Mouse (Mus musculus): ENCODE measurements around the gene Gm42417. TPM values are rescaled to one million over a fixed set of nuclear protein-coding genes. Genes with fewer than 3 reads are reported as not detected.

The Gm42417 gene
- polyA plus RNA-seq (2015; fragmentation: Nextera tagmentation; extraction: Ambion mirVana): 1.9 TPM in 1 of 2 replicates, not detected in the other

GRCm38 (mm10) chr1:36539186-36539585 is at the start of gene Gm42417:
Gene Gm42417, minus strand, starts transcription at chr1:36539429.
- 44% methylated on average over 9 of the region's 9 CpGs for WGBS
- Histone ChIP-seq H3K36me3 (ENCODE audit: control insufficient read depth, insufficient read depth, low read length) (peaks cover 15% of the 10 kb centered on the region), H3K27ac (ENCODE audit: low read length) (no peak within 1 kb of the TSS)

GRCm38 (mm10) chr1:36587860-36588259 is 48.6 kb upstream of the Gm42417 start:
- Histone ChIP-seq H3K27me3 (ENCODE audit: control insufficient read depth, insufficient read depth, low read length) (no peaks in the 10 kb centered on the region), H3K9ac (ENCODE audit: low read length) (no peak overlapping the region), H3K4me3 (replicated peaks; ENCODE audit: low read length) (no peak overlapping the region), H3K4me1 (ENCODE audit: control insufficient read depth, insufficient read depth, low read length) (peaks cover 45% of the 10 kb centered on the region), H3K4me2 (ENCODE audit: low read depth, low read length) (no peak overlapping the region), H3K36me3 (ENCODE audit: control insufficient read depth, insufficient read depth, low read length) (no peaks in the 10 kb centered on the region), H3K9me3 (replicated peaks; ENCODE audit: control insufficient read depth, low read length) (no peaks in the 10 kb centered on the region), H3K27ac (ENCODE audit: low read length) (peak overlapping the region; percentile 70)
- ATAC-seq (ENCODE audit: insufficient read depth, low FRiP score): no peak
- WGBS: 84% methylated on average over 6 of the region's 6 CpGs

More at GRCm38 (mm10) chr1:36539186-36539585, at the start of gene Gm42417:
- Histone ChIP-seq H3K4me3 (replicated peaks; ENCODE audit: low read length) (no peak within 1 kb of the TSS), H3K9ac (ENCODE audit: low read length) (no peak within 1 kb of the TSS), H3K9me3 (replicated peaks; ENCODE audit: control insufficient read depth, low read length) (no peaks in the 10 kb centered on the region), H3K4me2 (ENCODE audit: low read depth, low read length) (no peak within 1 kb of the TSS), H3K27me3 (ENCODE audit: control insufficient read depth, insufficient read depth, low read length) (no peaks in the 10 kb centered on the region), H3K4me1 (ENCODE audit: control insufficient read depth, insufficient read depth, low read length) (no peaks in the 10 kb centered on the region; the same call in 1 of the 2 replicates)
- ATAC-seq (ENCODE audit: insufficient read depth, low FRiP score): peak; percentile 78

GRCm38 (mm10) chr1:36586288-36586687 is 47.1 kb upstream of the Gm42417 start:
- peaks cover 50% of the 10 kb centered on the region for H3K4me1 ChIP-seq (ENCODE audit: control insufficient read depth, insufficient read depth, low read length)
- 41% methylated on average over 4 of the region's 4 CpGs for WGBS

DNA sequence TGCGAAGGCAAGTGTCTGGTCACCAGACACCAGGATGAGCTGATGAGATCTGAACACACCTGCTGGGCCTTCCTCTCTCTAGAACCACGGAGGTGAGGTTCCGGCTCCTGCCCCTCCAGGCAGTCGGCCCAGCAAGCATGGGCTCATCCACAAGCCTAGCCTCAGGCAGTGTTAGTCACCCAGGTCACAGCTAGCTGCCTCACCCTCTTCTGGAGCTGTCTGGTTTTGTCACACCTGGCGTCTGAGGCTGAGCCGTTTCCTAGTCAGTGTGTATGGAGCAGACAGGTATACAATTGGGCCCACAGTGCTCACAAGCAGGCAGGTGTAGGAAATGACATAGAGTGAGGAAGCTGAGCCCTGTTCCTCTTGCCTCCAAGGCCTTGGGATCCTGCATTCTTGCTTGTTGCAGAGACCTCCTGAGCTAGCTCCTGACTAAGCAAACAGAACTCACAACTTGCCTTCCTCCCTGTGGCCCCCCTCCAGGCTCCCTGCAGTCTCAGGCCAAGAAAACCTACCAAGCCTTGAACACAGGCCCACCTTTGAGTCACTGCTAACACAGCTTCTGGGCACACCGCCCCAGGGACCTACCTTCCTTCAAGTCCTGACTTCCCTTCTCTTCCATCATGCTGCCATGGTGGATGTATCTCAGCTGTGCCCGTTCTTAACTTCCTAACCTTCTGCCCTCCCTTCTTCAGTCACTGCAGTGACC is 44.3 kb upstream of the Gm42417 start:
- peak overlapping the region; percentile 9; the same call in 1 of the 2 replicates for H3K27ac ChIP-seq (ENCODE audit: low read length)
- no peak for ATAC-seq (ENCODE audit: insufficient read depth, low FRiP score)
- no peaks in the 10 kb centered on the region for H3K9me3 ChIP-seq (replicated peaks; ENCODE audit: control insufficient read depth, low read length)
- WGBS: 67% methylated on average over 8 of the region's 8 CpGs
- peaks cover 47% of the 10 kb centered on the region for H3K4me1 ChIP-seq (ENCODE audit: control insufficient read depth, insufficient read depth, low read length)
- 0 out of 2 replicates have a peak overlapping the region, but pooled peaks have one; percentile 25 for H3K9ac ChIP-seq (ENCODE audit: low read length)
- no peak overlapping the region for H3K4me3 ChIP-seq (replicated peaks; ENCODE audit: low read length)
- no peaks in the 10 kb centered on the region for H3K36me3 ChIP-seq (ENCODE audit: control insufficient read depth, insufficient read depth, low read length)
- H3K27me3 ChIP-seq (ENCODE audit: control insufficient read depth, insufficient read depth, low read length): no peaks in the 10 kb centered on the region
- no peak overlapping the region for H3K4me2 ChIP-seq (ENCODE audit: low read depth, low read length)

More at GRCm38 (mm10) chr1:36586288-36586687, 47.1 kb upstream of the Gm42417 start:
- H3K4me2 ChIP-seq (ENCODE audit: low read depth, low read length): no peak overlapping the region
- no peaks in the 10 kb centered on the region for H3K9me3 ChIP-seq (replicated peaks; ENCODE audit: control insufficient read depth, low read length)
- no peaks in the 10 kb centered on the region for H3K36me3 ChIP-seq (ENCODE audit: control insufficient read depth, insufficient read depth, low read length)
- no peak overlapping the region for H3K4me3 ChIP-seq (replicated peaks; ENCODE audit: low read length)
- H3K27me3 ChIP-seq (ENCODE audit: control insufficient read depth, insufficient read depth, low read length): no peaks in the 10 kb centered on the region
- no peak overlapping the region for H3K9ac ChIP-seq (ENCODE audit: low read length)
- no peak overlapping the region for H3K27ac ChIP-seq (ENCODE audit: low read length)
- ATAC-seq (ENCODE audit: insufficient read depth, low FRiP score): no peak

- no peak overlapping the region for H3K9ac ChIP-seq (ENCODE audit: low read length)
- H3K9me3 ChIP-seq (replicated peaks; ENCODE audit: control insufficient read depth, low read length): no peaks in the 10 kb centered on the region
- H3K4me1 ChIP-seq (ENCODE audit: control insufficient read depth, insufficient read depth, low read length): peaks cover 37% of the 10 kb centered on the region
- H3K27ac ChIP-seq (ENCODE audit: low read length): 0 out of 2 replicates have a peak overlapping the region, but pooled peaks have one; percentile 98
- no peak overlapping the region for H3K4me2 ChIP-seq (ENCODE audit: low read depth, low read length)
- no peak for ATAC-seq (ENCODE audit: insufficient read depth, low FRiP score)
- no peaks in the 10 kb centered on the region for H3K27me3 ChIP-seq (ENCODE audit: control insufficient read depth, insufficient read depth, low read length)
- H3K36me3 ChIP-seq (ENCODE audit: control insufficient read depth, insufficient read depth, low read length): no peaks in the 10 kb centered on the region
- 75% methylated on average over 8 of the region's 8 CpGs for WGBS
- no peak overlapping the region for H3K4me3 ChIP-seq (replicated peaks; ENCODE audit: low read length)
Measured at GRCm38 (mm10) chr1:36582211-36582610, 43.0 kb upstream of the Gm42417 start.

- peaks cover 42% of the 10 kb centered on the region for H3K4me1 ChIP-seq (ENCODE audit: control insufficient read depth, insufficient read depth, low read length)
- no peak for ATAC-seq (ENCODE audit: insufficient read depth, low FRiP score)
Measured at GRCm38 (mm10) chr1:36581260-36581659, 42.0 kb upstream of the Gm42417 start.

GRCm38 (mm10) chr1:36580384-36581207 is 41.4 kb upstream of the Gm42417 start:
- Histone ChIP-seq H3K4me3 (replicated peaks; ENCODE audit: low read length) (peak overlapping the region; percentile 27), H3K27ac (ENCODE audit: low read length) (peak overlapping the region; percentile 98), H3K9me3 (replicated peaks; ENCODE audit: control insufficient read depth, low read length) (no peaks in the 10 kb centered on the region), H3K4me2 (ENCODE audit: low read depth, low read length) (peak overlapping the region; percentile 39), H3K4me1 (ENCODE audit: control insufficient read depth, insufficient read depth, low read length) (peaks cover 47% of the 10 kb centered on the region), H3K27me3 (ENCODE audit: control insufficient read depth, insufficient read depth, low read length) (no peaks in the 10 kb centered on the region), H3K9ac (ENCODE audit: low read length) (peak overlapping the region; percentile 68), H3K36me3 (ENCODE audit: control insufficient read depth, insufficient read depth, low read length) (no peaks in the 10 kb centered on the region)
- peak; percentile 93 for ATAC-seq (ENCODE audit: insufficient read depth, low FRiP score)
- 3% methylated on average over 17 of the region's 17 CpGs for WGBS

More at GRCm38 (mm10) chr1:36581260-36581659, 42.0 kb upstream of the Gm42417 start:
- H3K27me3 ChIP-seq (ENCODE audit: control insufficient read depth, insufficient read depth, low read length): no peaks in the 10 kb centered on the region
- 72% methylated on average over 5 of the region's 5 CpGs for WGBS
- peak overlapping the region; percentile 98 for H3K27ac ChIP-seq (ENCODE audit: low read length)
- H3K9ac ChIP-seq (ENCODE audit: low read length): peak overlapping the region; percentile 68
- H3K4me3 ChIP-seq (replicated peaks; ENCODE audit: low read length): no peak overlapping the region
- 0 out of 2 replicates have a peak overlapping the region, but pooled peaks have one; percentile 39 for H3K4me2 ChIP-seq (ENCODE audit: low read depth, low read length)
- no peaks in the 10 kb centered on the region for H3K9me3 ChIP-seq (replicated peaks; ENCODE audit: control insufficient read depth, low read length)
- H3K36me3 ChIP-seq (ENCODE audit: control insufficient read depth, insufficient read depth, low read length): no peaks in the 10 kb centered on the region

- no peaks in the 10 kb centered on the region for H3K9me3 ChIP-seq (replicated peaks; ENCODE audit: control insufficient read depth, low read length)
- peaks cover 51% of the 10 kb centered on the region for H3K4me1 ChIP-seq (ENCODE audit: control insufficient read depth, insufficient read depth, low read length)
- 19% methylated on average over 6 of the region's 6 CpGs for WGBS
- H3K27me3 ChIP-seq (ENCODE audit: control insufficient read depth, insufficient read depth, low read length): no peaks in the 10 kb centered on the region
- peak; percentile 76 for ATAC-seq (ENCODE audit: insufficient read depth, low FRiP score)
- peak overlapping the region; percentile 98 for H3K27ac ChIP-seq (ENCODE audit: low read length)
- H3K9ac ChIP-seq (ENCODE audit: low read length): peak overlapping the region; percentile 68
- peak overlapping the region; percentile 27 for H3K4me3 ChIP-seq (replicated peaks; ENCODE audit: low read length)
- peak overlapping the region; percentile 39 for H3K4me2 ChIP-seq (ENCODE audit: low read depth, low read length)
- H3K36me3 ChIP-seq (ENCODE audit: control insufficient read depth, insufficient read depth, low read length): no peaks in the 10 kb centered on the region
Measured at GRCm38 (mm10) chr1:36579974-36580383, 40.8 kb upstream of the Gm42417 start.
